Mouse (Mus musculus): ENCODE measurements around the gene Cntnap2. TPM values are rescaled to one million over a fixed set of nuclear protein-coding genes. Genes with fewer than 3 reads are reported as not detected.

Cntnap2 gene
- polyA plus RNA-seq, 1 experiment from 2014 or later = 48.2 TPM

GRCm38 (mm10) chr6:46861076-46861475 is 1801.9 kb downstream of the Cntnap2 start:
- 10% methylated on average over 5 of the region's 5 CpGs for whole genome bisulfite sequencing
- Histone ChIP-seq H3K9ac (ENCODE audit: low read depth, low read length) (no peak overlapping the region), H3K4me1 (ENCODE audit: control insufficient read depth, insufficient read depth, low read depth, low read length) (no peaks in the 10 kb centered on the region), H3K4me2 (ENCODE audit: low read length) (no peak overlapping the region), H3K27ac (ENCODE audit: low read depth, low read length) (no peak overlapping the region), H3K9me3 (ENCODE audit: control insufficient read depth, low read length) (no peaks in the 10 kb centered on the region), H3K4me3 (ENCODE audit: low read length) (no peak overlapping the region), H3K36me3 (ENCODE audit: control insufficient read depth, insufficient read depth, low read length) (no peaks in the 10 kb centered on the region), H3K27me3 (replicated peaks; ENCODE audit: control insufficient read depth, insufficient read depth, low read length) (no peaks in the 10 kb centered on the region)
- no peak for ATAC-seq

GRCm38 (mm10) chr6:46866317-46866716 is 1807.2 kb downstream of the Cntnap2 start:
- no peaks in the 10 kb centered on the region for H3K36me3 ChIP-seq (ENCODE audit: control insufficient read depth, insufficient read depth, low read length)
- no peaks in the 10 kb centered on the region for H3K27me3 ChIP-seq (replicated peaks; ENCODE audit: control insufficient read depth, insufficient read depth, low read length)
- H3K9me3 ChIP-seq (ENCODE audit: control insufficient read depth, low read length) = no peaks in the 10 kb centered on the region
- no peak overlapping the region for H3K27ac ChIP-seq (ENCODE audit: low read depth, low read length)
- no peak overlapping the region for H3K9ac ChIP-seq (ENCODE audit: low read depth, low read length)
- no peak for ATAC-seq
- no peak overlapping the region for H3K4me2 ChIP-seq (ENCODE audit: low read length)
- no peaks in the 10 kb centered on the region for H3K4me1 ChIP-seq (ENCODE audit: control insufficient read depth, insufficient read depth, low read depth, low read length)
- H3K4me3 ChIP-seq (ENCODE audit: low read length) = no peak overlapping the region

- H3K36me3 ChIP-seq (ENCODE audit: control insufficient read depth, insufficient read depth, low read length) = no peaks in the 10 kb centered on the region
- H3K9me3 ChIP-seq (ENCODE audit: control insufficient read depth, low read length) = no peaks in the 10 kb centered on the region
- H3K9ac ChIP-seq (ENCODE audit: low read depth, low read length) = no peak overlapping the region
- ATAC-seq = no peak
- no peak overlapping the region for H3K4me2 ChIP-seq (ENCODE audit: low read length)
- 63% methylated on average over 2 of the region's 2 CpGs for WGBS
- H3K4me3 ChIP-seq (ENCODE audit: low read length) = no peak overlapping the region
- no peaks in the 10 kb centered on the region for H3K4me1 ChIP-seq (ENCODE audit: control insufficient read depth, insufficient read depth, low read depth, low read length)
- H3K27me3 ChIP-seq (replicated peaks; ENCODE audit: control insufficient read depth, insufficient read depth, low read length) = no peaks in the 10 kb centered on the region
- H3K27ac ChIP-seq (ENCODE audit: low read depth, low read length) = no peak overlapping the region
These were observed 1827.1 kb downstream of the Cntnap2 start for GRCm38 (mm10) chr6:46886230-46886629.

GRCm38 (mm10) chr6:46909167-46909566 is 1850.0 kb downstream of the Cntnap2 start:
- H3K36me3 ChIP-seq (ENCODE audit: control insufficient read depth, insufficient read depth, low read length) = no peaks in the 10 kb centered on the region
- H3K4me2 ChIP-seq (ENCODE audit: low read length) = no peak overlapping the region
- 72% methylated on average over 2 of the region's 2 CpGs for WGBS
- no peak overlapping the region for H3K4me3 ChIP-seq (ENCODE audit: low read length)
- H3K27me3 ChIP-seq (replicated peaks; ENCODE audit: control insufficient read depth, insufficient read depth, low read length) = no peaks in the 10 kb centered on the region
- no peak overlapping the region for H3K27ac ChIP-seq (ENCODE audit: low read depth, low read length)
- H3K9ac ChIP-seq (ENCODE audit: low read depth, low read length) = no peak overlapping the region
- no peak for ATAC-seq
- no peaks in the 10 kb centered on the region for H3K9me3 ChIP-seq (ENCODE audit: control insufficient read depth, low read length)
- H3K4me1 ChIP-seq (ENCODE audit: control insufficient read depth, insufficient read depth, low read depth, low read length) = no peaks in the 10 kb centered on the region

- H3K4me3 ChIP-seq (ENCODE audit: low read length) = no peak overlapping the region
- H3K9ac ChIP-seq (ENCODE audit: low read depth, low read length) = no peak overlapping the region
- H3K27me3 ChIP-seq (replicated peaks; ENCODE audit: control insufficient read depth, insufficient read depth, low read length) = no peaks in the 10 kb centered on the region
- H3K4me1 ChIP-seq (ENCODE audit: control insufficient read depth, insufficient read depth, low read depth, low read length) = no peaks in the 10 kb centered on the region
- no peak overlapping the region for H3K27ac ChIP-seq (ENCODE audit: low read depth, low read length)
- H3K36me3 ChIP-seq (ENCODE audit: control insufficient read depth, insufficient read depth, low read length) = no peaks in the 10 kb centered on the region
- no peak overlapping the region for H3K4me2 ChIP-seq (ENCODE audit: low read length)
- no peak for ATAC-seq
- 78% methylated on average over 8 of the region's 8 CpGs for WGBS
- no peaks in the 10 kb centered on the region for H3K9me3 ChIP-seq (ENCODE audit: control insufficient read depth, low read length)
These were observed 1859.6 kb downstream of the Cntnap2 start for GRCm38 (mm10) chr6:46918701-46919274.

GRCm38 (mm10) chr6:46919973-46920372 is 1860.8 kb downstream of the Cntnap2 start:
- H3K27me3 ChIP-seq (replicated peaks; ENCODE audit: control insufficient read depth, insufficient read depth, low read length) = no peaks in the 10 kb centered on the region
- H3K9me3 ChIP-seq (ENCODE audit: control insufficient read depth, low read length) = no peaks in the 10 kb centered on the region
- H3K4me3 ChIP-seq (ENCODE audit: low read length) = no peak overlapping the region
- WGBS = 89% methylated on average over 3 of the region's 3 CpGs
- H3K4me1 ChIP-seq (ENCODE audit: control insufficient read depth, insufficient read depth, low read depth, low read length) = no peaks in the 10 kb centered on the region
- H3K4me2 ChIP-seq (ENCODE audit: low read length) = no peak overlapping the region
- no peak overlapping the region for H3K27ac ChIP-seq (ENCODE audit: low read depth, low read length)
- no peak overlapping the region for H3K9ac ChIP-seq (ENCODE audit: low read depth, low read length)
- H3K36me3 ChIP-seq (ENCODE audit: control insufficient read depth, insufficient read depth, low read length) = no peaks in the 10 kb centered on the region
- ATAC-seq = no peak

- Histone ChIP-seq H3K9ac (ENCODE audit: low read depth, low read length) (no peak overlapping the region), H3K36me3 (ENCODE audit: control insufficient read depth, insufficient read depth, low read length) (no peaks in the 10 kb centered on the region), H3K27me3 (replicated peaks; ENCODE audit: control insufficient read depth, insufficient read depth, low read length) (no peaks in the 10 kb centered on the region), H3K4me1 (ENCODE audit: control insufficient read depth, insufficient read depth, low read depth, low read length) (no peaks in the 10 kb centered on the region), H3K4me3 (ENCODE audit: low read length) (no peak overlapping the region), H3K4me2 (ENCODE audit: low read length) (no peak overlapping the region), H3K27ac (ENCODE audit: low read depth, low read length) (no peak overlapping the region), H3K9me3 (ENCODE audit: control insufficient read depth, low read length) (no peaks in the 10 kb centered on the region)
- no peak for ATAC-seq
- whole genome bisulfite sequencing = 56% methylated on average over 7 of the region's 7 CpGs
These were observed 1865.6 kb downstream of the Cntnap2 start for GRCm38 (mm10) chr6:46924709-46925108.

GRCm38 (mm10) chr6:46945703-46946102 is 1886.5 kb downstream of the Cntnap2 start:
- ATAC-seq = no peak
- Histone ChIP-seq H3K9ac (ENCODE audit: low read depth, low read length) (no peak overlapping the region), H3K27me3 (replicated peaks; ENCODE audit: control insufficient read depth, insufficient read depth, low read length) (no peaks in the 10 kb centered on the region), H3K36me3 (ENCODE audit: control insufficient read depth, insufficient read depth, low read length) (no peaks in the 10 kb centered on the region), H3K4me2 (ENCODE audit: low read length) (no peak overlapping the region), H3K4me1 (ENCODE audit: control insufficient read depth, insufficient read depth, low read depth, low read length) (no peaks in the 10 kb centered on the region), H3K27ac (ENCODE audit: low read depth, low read length) (no peak overlapping the region), H3K9me3 (ENCODE audit: control insufficient read depth, low read length) (no peaks in the 10 kb centered on the region), H3K4me3 (ENCODE audit: low read length) (no peak overlapping the region)
- 59% methylated on average over 4 of the region's 4 CpGs for WGBS

GRCm38 (mm10) chr6:46961022-46961686 is 1902.0 kb downstream of the Cntnap2 start:
- peak; percentile 96 for ATAC-seq
- H3K9me3 ChIP-seq (ENCODE audit: control insufficient read depth, low read length) = no peaks in the 10 kb centered on the region
- H3K9ac ChIP-seq (ENCODE audit: low read depth, low read length) = no peak overlapping the region
- no peaks in the 10 kb centered on the region for H3K4me1 ChIP-seq (ENCODE audit: control insufficient read depth, insufficient read depth, low read depth, low read length)
- no peak overlapping the region for H3K27ac ChIP-seq (ENCODE audit: low read depth, low read length)
- H3K36me3 ChIP-seq (ENCODE audit: control insufficient read depth, insufficient read depth, low read length) = no peaks in the 10 kb centered on the region
- H3K4me2 ChIP-seq (ENCODE audit: low read length) = no peak overlapping the region
- H3K4me3 ChIP-seq (ENCODE audit: low read length) = no peak overlapping the region
- 33% methylated on average over 10 of the region's 10 CpGs for WGBS
- no peaks in the 10 kb centered on the region for H3K27me3 ChIP-seq (replicated peaks; ENCODE audit: control insufficient read depth, insufficient read depth, low read length)

Measured in hindbrain, embryonic 16.5 days (tissue).